Mouse (Mus musculus): ENCODE data around the gene Chrm1. TPM values are rescaled to one million over a fixed set of nuclear protein-coding genes. Genes with fewer than 3 reads are reported as not detected.

Gene Chrm1
- polyA plus RNA-seq (2015; fragmentation: Nextera tagmentation; extraction: Ambion mirVana): 0.02 and 0.11 TPM in 2 replicates

DNA sequence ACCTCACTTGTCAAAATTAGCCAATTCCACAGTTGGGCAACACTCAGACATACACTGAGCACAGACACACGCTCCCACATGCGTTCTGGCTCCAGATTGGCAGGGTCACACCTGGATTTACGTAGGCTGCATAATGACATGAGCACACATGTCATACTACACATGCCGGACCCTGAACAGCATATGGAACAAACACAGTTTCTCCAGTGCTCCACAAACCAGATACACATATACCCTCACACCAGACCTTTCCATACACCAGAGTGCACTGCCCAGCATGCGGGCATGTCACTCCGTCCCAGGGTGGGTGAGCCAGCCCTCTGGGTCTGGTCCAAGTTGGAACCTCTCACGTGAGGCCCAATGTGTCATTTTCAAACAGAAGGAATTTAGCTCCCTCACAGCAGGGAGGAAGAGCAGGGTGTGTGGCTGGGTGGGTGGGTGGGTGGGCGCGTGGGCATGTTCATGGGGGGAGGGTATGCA lies at the start of gene Chrm1:
Gene Chrm1, plus strand, starts transcription at position 430 of the 480 bp plus-strand sequence.

DNA sequence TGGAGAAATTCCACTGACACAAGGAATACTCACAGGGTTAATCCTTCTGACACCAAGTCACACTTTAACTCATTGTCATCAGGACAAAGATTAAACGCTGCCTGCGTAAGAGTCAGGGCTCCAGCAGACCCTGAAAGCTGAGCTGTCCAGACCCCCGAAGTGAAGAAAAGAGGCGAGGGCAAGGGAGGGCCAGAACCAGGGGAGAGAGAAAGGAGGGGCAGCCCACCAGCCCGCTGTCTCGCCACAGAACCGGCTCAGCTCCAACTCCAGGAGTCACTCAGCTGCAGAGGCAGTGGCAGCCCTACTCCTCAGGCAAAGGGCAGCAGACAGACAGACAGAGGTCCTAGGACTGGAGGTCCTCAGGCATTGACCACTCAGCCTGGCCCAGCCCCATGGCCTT lies 45.7 kb upstream of the Chrm1 start, which contains the start of gene Slc22a6:
Gene Slc22a6, plus strand, starts transcription at position 136 of the 400 bp plus-strand sequence.

DNA sequence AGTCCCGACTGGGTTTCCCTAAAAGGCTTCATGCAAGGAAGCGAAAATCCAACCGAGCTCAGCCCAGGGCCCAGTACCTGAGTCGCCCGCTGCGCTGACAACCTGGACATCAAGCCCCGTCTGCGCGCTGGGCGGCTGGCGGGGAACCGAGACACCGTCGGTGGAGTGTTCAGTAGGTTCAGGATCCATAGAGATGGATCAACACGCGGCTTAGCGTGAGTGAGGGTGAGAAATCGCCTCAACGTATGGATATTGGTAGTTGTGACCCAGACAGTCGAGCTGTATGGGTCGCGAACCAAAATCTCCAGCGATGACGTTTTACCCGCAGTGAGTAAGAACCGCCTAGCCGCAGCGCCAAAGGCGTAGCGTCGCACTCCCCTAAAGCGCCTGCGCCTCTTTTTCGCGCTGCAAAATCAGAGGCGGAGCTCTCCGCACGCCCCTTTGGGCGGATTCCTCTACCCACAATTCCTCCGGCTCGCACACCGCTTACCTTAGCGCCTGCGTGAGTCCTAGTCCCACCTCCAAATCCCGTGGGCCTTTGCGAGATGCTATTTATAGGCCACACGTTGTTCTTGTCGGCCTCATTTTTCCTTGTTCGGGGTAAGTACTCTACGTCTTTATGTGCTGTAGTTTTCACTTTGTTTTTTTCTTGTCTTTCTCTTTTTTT lies 59.5 kb downstream of the Chrm1 start, which contains the start of gene Slc3a2:
Gene Slc3a2, minus strand, starts transcription at position 463 of the 667 bp plus-strand sequence.

Other genes starting within 250 kb of the Chrm1 start
- gene Slc22a8, start 72.5 kb upstream of the Chrm1 start, polyA plus RNA-seq (2015; fragmentation: Nextera tagmentation; extraction: Ambion mirVana): not detected in 2 replicates
- gene Slc22a6, start 45.8 kb upstream of the Chrm1 start, polyA plus RNA-seq (2015; fragmentation: Nextera tagmentation; extraction: Ambion mirVana): not detected in 2 replicates
- 91.8 and 105 TPM in 2 replicates for gene Slc3a2, start 59.6 kb downstream of the Chrm1 start, polyA plus RNA-seq (2015; fragmentation: Nextera tagmentation; extraction: Ambion mirVana)
- 53.3 and 53.8 TPM in 2 replicates for gene Wdr74, start 72.0 kb downstream of the Chrm1 start, polyA plus RNA-seq (2015; fragmentation: Nextera tagmentation; extraction: Ambion mirVana)
- 0.46 and 1.1 TPM in 2 replicates for gene 1700092M07Rik, start 76.9 kb downstream of the Chrm1 start, polyA plus RNA-seq (2015; fragmentation: Nextera tagmentation; extraction: Ambion mirVana)
- 78.0 and 83.1 TPM in 2 replicates for gene Stx5a, start 77.6 kb downstream of the Chrm1 start, polyA plus RNA-seq (2015; fragmentation: Nextera tagmentation; extraction: Ambion mirVana)
- gene Nxf1, start 93.3 kb downstream of the Chrm1 start, polyA plus RNA-seq (2015; fragmentation: Nextera tagmentation; extraction: Ambion mirVana): 59.7 and 64.4 TPM in 2 replicates
- 119 and 130 TPM in 2 replicates for gene Tmem223, start 107.2 kb downstream of the Chrm1 start, polyA plus RNA-seq (2015; fragmentation: Nextera tagmentation; extraction: Ambion mirVana)
- gene Tmem179b, start 110.7 kb downstream of the Chrm1 start, polyA plus RNA-seq (2015; fragmentation: Nextera tagmentation; extraction: Ambion mirVana): 60.2 and 82.2 TPM in 2 replicates
- 10.3 and 11.8 TPM in 2 replicates for gene Taf6l, start 122.6 kb downstream of the Chrm1 start, polyA plus RNA-seq (2015; fragmentation: Nextera tagmentation; extraction: Ambion mirVana)
- gene Polr2g, start 134.8 kb downstream of the Chrm1 start, polyA plus RNA-seq (2015; fragmentation: Nextera tagmentation; extraction: Ambion mirVana): 86.5 and 92.5 TPM in 2 replicates
- 2.0 and 2.7 TPM in 2 replicates for gene Zbtb3, start 138.8 kb downstream of the Chrm1 start, polyA plus RNA-seq (2015; fragmentation: Nextera tagmentation; extraction: Ambion mirVana)
- gene Ttc9c, start 155.5 kb downstream of the Chrm1 start, polyA plus RNA-seq (2015; fragmentation: Nextera tagmentation; extraction: Ambion mirVana): 22.0 and 26.5 TPM in 2 replicates
- gene Hnrnpul2, start 156.2 kb downstream of the Chrm1 start, polyA plus RNA-seq (2015; fragmentation: Nextera tagmentation; extraction: Ambion mirVana): 3.1 and 3.3 TPM in 2 replicates
- gene AC129217.1, start 166.0 kb downstream of the Chrm1 start, polyA plus RNA-seq (2015; fragmentation: Nextera tagmentation; extraction: Ambion mirVana): not detected in 2 replicates
- 45.3 and 49.0 TPM in 2 replicates for gene Bscl2, start 173.7 kb downstream of the Chrm1 start, polyA plus RNA-seq (2015; fragmentation: Nextera tagmentation; extraction: Ambion mirVana)
- gene Gng3, start 175.4 kb downstream of the Chrm1 start, polyA plus RNA-seq (2015; fragmentation: Nextera tagmentation; extraction: Ambion mirVana): 0.31 and 0.96 TPM in 2 replicates
- 9.4 and 10.6 TPM in 2 replicates for gene Lrrn4cl, start 187.0 kb downstream of the Chrm1 start, polyA plus RNA-seq (2015; fragmentation: Nextera tagmentation; extraction: Ambion mirVana)
- gene Ubxn1, start 207.7 kb downstream of the Chrm1 start, polyA plus RNA-seq (2015; fragmentation: Nextera tagmentation; extraction: Ambion mirVana): 166 and 171 TPM in 2 replicates
- 49.7 and 50.5 TPM in 2 replicates for gene Uqcc3, start 217.1 kb downstream of the Chrm1 start, polyA plus RNA-seq (2015; fragmentation: Nextera tagmentation; extraction: Ambion mirVana)
- gene Lbhd1, start 219.9 kb downstream of the Chrm1 start, polyA plus RNA-seq (2015; fragmentation: Nextera tagmentation; extraction: Ambion mirVana): 34.0 and 39.1 TPM in 2 replicates
- not detected in 2 replicates for gene Gm49403, start 220.1 kb downstream of the Chrm1 start, polyA plus RNA-seq (2015; fragmentation: Nextera tagmentation; extraction: Ambion mirVana)
- gene 1810009A15Rik, start 225.1 kb downstream of the Chrm1 start, polyA plus RNA-seq (2015; fragmentation: Nextera tagmentation; extraction: Ambion mirVana): 43.6 and 48.9 TPM in 2 replicates
- gene Gm49416, start 225.1 kb downstream of the Chrm1 start, polyA plus RNA-seq (2015; fragmentation: Nextera tagmentation; extraction: Ambion mirVana): not detected in 2 replicates
- gene Ints5, start 229.2 kb downstream of the Chrm1 start, polyA plus RNA-seq (2015; fragmentation: Nextera tagmentation; extraction: Ambion mirVana): 17.3 and 17.5 TPM in 2 replicates
- gene Ganab, start 234.3 kb downstream of the Chrm1 start, polyA plus RNA-seq (2015; fragmentation: Nextera tagmentation; extraction: Ambion mirVana): 33.1 and 33.2 TPM in 2 replicates

Data from urinary bladder, postnatal 0 days (tissue).